Mouse (Mus musculus) heart, postnatal 0 days (tissue): Measurements from ENCODE around the gene Ppp4c.

Experiments used
- CTCF ChIP-seq: IDR thresholded peaks from 2 replicates; pipeline ENCODE4 v1.5.1; 2016; ENCODE audit warnings: antibody characterized with exemption, control low read depth, low read depth
- EP300 ChIP-seq: IDR thresholded peaks from 2 replicates; pipeline ENCODE4 v1.6.1; 2016; ENCODE audit warnings: antibody characterized with exemption, low read depth

GRCm38 (mm10) chr7:126794271-126794605 lies 1.9 kb upstream of the Ppp4c start:
- TF ChIP-seq CTCF (no peak), EP300 (no peak)
